ENCODE assay signal across 39 mouse cellular contexts in the genomic region with DNA sequence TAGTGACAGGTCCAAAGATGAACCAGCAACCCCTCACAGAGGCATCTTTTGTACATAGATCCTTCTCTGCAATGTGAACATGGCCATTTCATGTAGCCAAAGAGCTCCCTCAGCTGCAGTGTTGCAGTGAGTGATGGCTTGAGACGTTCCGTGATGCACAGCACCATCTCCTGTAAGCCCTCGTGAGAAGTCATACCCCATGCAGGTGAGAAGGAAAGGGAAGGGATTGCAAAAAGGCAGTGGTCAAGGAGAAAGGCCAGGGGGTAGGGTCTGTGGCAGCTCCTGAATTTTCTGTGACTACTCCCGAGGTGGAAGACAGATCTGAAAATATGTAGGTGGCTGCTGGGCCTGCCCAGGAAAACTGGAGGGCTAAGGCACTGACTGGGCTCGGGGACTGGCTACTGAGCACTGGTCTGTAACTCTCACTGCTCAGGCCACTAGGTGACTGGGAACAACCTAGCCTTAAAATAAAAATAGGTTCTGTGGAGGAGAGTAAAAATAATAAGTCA. TPM values are rescaled to one million over a fixed set of nuclear protein-coding genes. Genes with fewer than 3 reads are reported as not detected.
DNase-seq lines count a peak whose midpoint lies in the region; ATAC-seq and TF ChIP-seq lines count a peak whose summit lies in the region.
"Had no signal": no experiment of that assay in that cellular context is flagged by ENCODE, and none has a peak within 500 bp of the region (broad histone marks: within the 10 kb centered on the region; RNA-seq: fewer than 3 reads in every experiment).

Gene Nepn, plus strand, starts transcription at position 51 of the 509 bp plus-strand sequence.

- no peak for TF ChIP-seq CTCF in heart, postnatal 0 days (IDR thresholded peaks at IDR 0.05; ENCODE audit: low read depth)

- H3K36me3 ChIP-seq in heart, postnatal 0 days (replicated peaks; ENCODE audit: control insufficient read depth, insufficient read depth, low read length): no peaks in the 10 kb centered on the region
- H3K36me3 ChIP-seq in heart, embryonic 11.5 days (ENCODE audit: control insufficient read depth, insufficient read depth, low read length): no peaks in the 10 kb centered on the region
- H3K36me3 ChIP-seq in embryonic facial prominence, embryonic 12.5 days: no peaks in the 10 kb centered on the region
- no peaks in the 10 kb centered on the region for H3K36me3 ChIP-seq in limb, embryonic 13.5 days
- H3K36me3 ChIP-seq: embryonic facial prominence, embryonic 15.5 days; heart, embryonic 12.5 days; hindbrain, embryonic 10.5 days; hindbrain, embryonic 15.5 days; limb, embryonic 15.5 days; liver, embryonic 13.5 days had no signal

- 56% methylated on average over 5 of the region's 5 CpGs for WGBS in heart, postnatal 0 days
- WGBS in heart, embryonic 11.5 days (ENCODE audit: insufficient replicate concordance): 66% methylated on average over 5 of the region's 5 CpGs
- 72% methylated on average over 5 of the region's 5 CpGs for WGBS in embryonic facial prominence, embryonic 12.5 days
- 65% methylated on average over 5 of the region's 5 CpGs for WGBS in limb, embryonic 13.5 days

- H3K27ac ChIP-seq in heart, postnatal 0 days (ENCODE audit: low read depth): peak within 1 kb of the TSS; percentile 73
- no peak within 1 kb of the TSS for H3K27ac ChIP-seq in heart, embryonic 11.5 days (ENCODE audit: low read depth, low read length)
- H3K27ac ChIP-seq in brown adipose tissue, adult 24 weeks (replicated peaks; ENCODE audit: low read depth, low read length): peak within 1 kb of the TSS; percentile 99
- H3K27ac ChIP-seq in embryonic facial prominence, embryonic 12.5 days: no peak within 1 kb of the TSS
- H3K27ac ChIP-seq in limb, embryonic 13.5 days: peak within 1 kb of the TSS; percentile 33
- H3K27ac ChIP-seq: embryonic facial prominence, embryonic 15.5 days; forebrain, embryonic 13.5 days; hindbrain, embryonic 10.5 days; hindbrain, embryonic 15.5 days; limb, embryonic 15.5 days; liver, embryonic 13.5 days; macrophage had no signal

- no peak within 1 kb of the TSS for H3K4me2 ChIP-seq in heart, postnatal 0 days (ENCODE audit: low read depth, low read length)
- H3K4me2 ChIP-seq in heart, embryonic 11.5 days: no peak within 1 kb of the TSS
- H3K4me2 ChIP-seq in embryonic facial prominence, embryonic 12.5 days (replicated peaks): no peak within 1 kb of the TSS
- H3K4me2 ChIP-seq in limb, embryonic 13.5 days (replicated peaks): no peak within 1 kb of the TSS
- H3K4me2 ChIP-seq: embryonic facial prominence, embryonic 15.5 days; forebrain, embryonic 13.5 days; heart, embryonic 12.5 days; hindbrain, embryonic 15.5 days; limb, embryonic 15.5 days; liver, embryonic 13.5 days had no signal

- H3K4me1 ChIP-seq in heart, postnatal 0 days (ENCODE audit: control insufficient read depth, insufficient read depth): no peaks in the 10 kb centered on the region
- H3K4me1 ChIP-seq in heart, embryonic 11.5 days (ENCODE audit: control insufficient read depth, insufficient read depth, low read length): no peaks in the 10 kb centered on the region
- peaks cover 19% of the 10 kb centered on the region; the same call in 1 of the 2 replicates for H3K4me1 ChIP-seq in brown adipose tissue, adult 24 weeks (ENCODE audit: control insufficient read depth, insufficient read depth, insufficient read length, low read length)
- H3K4me1 ChIP-seq in embryonic facial prominence, embryonic 12.5 days: no peaks in the 10 kb centered on the region
- H3K4me1 ChIP-seq in limb, embryonic 13.5 days: 0 out of 2 replicates have a peak, but pooled peaks cover 9% of the 10 kb centered on the region
- H3K4me1 ChIP-seq: embryonic facial prominence, embryonic 15.5 days; forebrain, embryonic 13.5 days; heart, embryonic 12.5 days; hindbrain, embryonic 10.5 days; hindbrain, embryonic 15.5 days; limb, embryonic 15.5 days; liver, embryonic 13.5 days had no signal

- H3K27me3 ChIP-seq in heart, postnatal 0 days (ENCODE audit: control insufficient read depth, insufficient read depth, low read length): no peaks in the 10 kb centered on the region
- H3K27me3 ChIP-seq in heart, embryonic 11.5 days (ENCODE audit: control insufficient read depth, insufficient read depth, low read length): no peaks in the 10 kb centered on the region
- no peaks in the 10 kb centered on the region for H3K27me3 ChIP-seq in embryonic facial prominence, embryonic 12.5 days
- H3K27me3 ChIP-seq in limb, embryonic 13.5 days: no peaks in the 10 kb centered on the region
- H3K27me3 ChIP-seq: embryonic facial prominence, embryonic 15.5 days; forebrain, embryonic 13.5 days; heart, embryonic 12.5 days; hindbrain, embryonic 15.5 days; limb, embryonic 15.5 days had no signal

- no peaks in the 10 kb centered on the region for H3K9me3 ChIP-seq in heart, postnatal 0 days (replicated peaks; ENCODE audit: control insufficient read depth, low read length)
- no peaks in the 10 kb centered on the region for H3K9me3 ChIP-seq in heart, embryonic 11.5 days (replicated peaks; ENCODE audit: control insufficient read depth, low read length)
- no peaks in the 10 kb centered on the region for H3K9me3 ChIP-seq in embryonic facial prominence, embryonic 12.5 days
- H3K9me3 ChIP-seq in limb, embryonic 13.5 days: no peaks in the 10 kb centered on the region
- H3K9me3 ChIP-seq: embryonic facial prominence, embryonic 15.5 days; forebrain, embryonic 13.5 days; heart, embryonic 12.5 days; hindbrain, embryonic 10.5 days; hindbrain, embryonic 15.5 days; limb, embryonic 15.5 days; liver, embryonic 13.5 days had no signal

- no peak within 1 kb of the TSS for H3K9ac ChIP-seq in heart, postnatal 0 days (replicated peaks; ENCODE audit: low read depth, low read length)
- no peak within 1 kb of the TSS for H3K9ac ChIP-seq in heart, embryonic 11.5 days (ENCODE audit: low read depth, low read length)
- H3K9ac ChIP-seq in embryonic facial prominence, embryonic 12.5 days: no peak within 1 kb of the TSS
- H3K9ac ChIP-seq in limb, embryonic 13.5 days: no peak within 1 kb of the TSS
- H3K9ac ChIP-seq: embryonic facial prominence, embryonic 15.5 days; forebrain, embryonic 13.5 days; heart, embryonic 12.5 days; hindbrain, embryonic 15.5 days; limb, embryonic 15.5 days; liver, embryonic 13.5 days had no signal

- intact Hi-C loops in left cerebral cortex, postnatal 25 days (cut with DNase I): loop anchor here (5.0 to 10.0 kb wide), 4 partner anchors 172 to 597 kb away; partner anchors contain the start of gene Vgll2

- no peak for ATAC-seq in heart, postnatal 0 days (ENCODE audit: insufficient read depth, low read depth)
- no peak for ATAC-seq in heart, embryonic 11.5 days (replicated peaks; ENCODE audit: insufficient number of reproducible peaks, low FRiP score, low TSS enrichment)
- ATAC-seq in embryonic facial prominence, embryonic 12.5 days (ENCODE audit: insufficient number of reproducible peaks, insufficient read depth, low FRiP score, low TSS enrichment): 0 out of 2 replicates have a peak, but pooled peaks have one; percentile 15
- ATAC-seq in limb, embryonic 13.5 days (ENCODE audit: low FRiP score, low read depth): no peak
- ATAC-seq: activated CD4-positive, CD25-positive, alpha-beta regulatory T cell, adult 4 months; forebrain, embryonic 13.5 days; inflammation-experienced regulatory T-cells, adult 6 months; lung, postnatal 0 days had no signal

- DNase-seq in heart, postnatal 0 days (ENCODE audit: low spot score): no peak
- no peak for DNase-seq in left cerebral cortex, postnatal 25 days (ENCODE audit: low spot score in 2 of 2)
- no peak for DNase-seq in cerebellum, adult 9-10 months
- DNase-seq: adrenal gland, adult 2 months; adrenal gland, postnatal 36 days; B cell, adult 2 months; cerebellum, adult 8-10 months; gastrocnemius, postnatal 36 days; heart, postnatal 14 days; kidney, adult 11 months; kidney, postnatal 10 days; layer of hippocampus, postnatal 36 days; liver, embryonic 13.5 days; lung, adult 18-20 months; midbrain, embryonic 14.5 days; retina, postnatal 1 day; right cerebral cortex, postnatal 14 days; thymus, adult 18-20 months; thymus, postnatal 36 days had no signal

- H3K4me3 ChIP-seq in heart, postnatal 0 days (ENCODE audit: low read depth, low read length): no peak within 1 kb of the TSS
- no peak within 1 kb of the TSS for H3K4me3 ChIP-seq in heart, embryonic 11.5 days (ENCODE audit: low read depth, low read length)
- H3K4me3 ChIP-seq in brown adipose tissue, adult 24 weeks (ENCODE audit: insufficient read depth, low read depth, low read length): peak within 1 kb of the TSS; percentile 12; the same call in 1 of the 2 replicates
- H3K4me3 ChIP-seq in embryonic facial prominence, embryonic 12.5 days: no peak within 1 kb of the TSS
- no peak within 1 kb of the TSS for H3K4me3 ChIP-seq in limb, embryonic 13.5 days
- H3K4me3 ChIP-seq: embryonic facial prominence, embryonic 15.5 days; forebrain, embryonic 13.5 days; heart, embryonic 12.5 days; hindbrain, embryonic 10.5 days; hindbrain, embryonic 15.5 days; limb, embryonic 15.5 days; liver, embryonic 13.5 days had no signal

- no peak for TF ChIP-seq EP300 in heart, postnatal 0 days (IDR thresholded peaks at IDR 0.05; ENCODE audit: low read depth)

RNA-seq across cellular contexts. Expression of gene Nepn, which starts in this region (rescaled TPM):
- not detected in 2 replicates for total RNA-seq in heart, postnatal 0 days (2014; rRNA removed; ENCODE audit: low replicate concordance)
- polyA plus RNA-seq in heart, postnatal 0 days (2015; fragmentation: Nextera tagmentation; extraction: Ambion mirVana): 0.10 TPM in 1 of 2 replicates, not detected in the other
- polyA plus RNA-seq in heart, embryonic 11.5 days (2014; fragmentation: Nextera tagmentation; extraction: Ambion mirVana): 0.16 TPM in 1 of 2 replicates, not detected in the other
- polyA plus RNA-seq in brown adipose tissue, adult 24 weeks (2012; ENCODE audit: insufficient read depth, insufficient read length, missing spikeins): 1.7 and 16.4 TPM in 2 replicates
- polyA plus RNA-seq in embryonic facial prominence, embryonic 12.5 days (2016; fragmentation: Nextera tagmentation; extraction: Ambion mirVana): 0.14 TPM in 1 of 2 replicates, not detected in the other
- 0.13 TPM in 1 of 2 replicates, not detected in the other for polyA plus RNA-seq in limb, embryonic 13.5 days (2015; fragmentation: Nextera tagmentation; extraction: Ambion mirVana)
- total RNA-seq in left cerebral cortex, postnatal 25 days (2021): not detected
- total RNA-seq: ES-E14; layer of hippocampus, postnatal 36 days; megakaryocyte-erythroid progenitor cell, adult 5-6 weeks; monocyte, adult 5-6 weeks had no signal
- polyA plus RNA-seq: activated CD4-positive, CD25-positive, alpha-beta regulatory T cell, adult 4 months; embryonic facial prominence, embryonic 15.5 days; forebrain, embryonic 13.5 days; heart, embryonic 12.5 days; hindbrain, embryonic 10.5 days; hindbrain, embryonic 15.5 days; inflammation-experienced regulatory T-cells, adult 6 months; large intestine, adult 2 months; limb, embryonic 15.5 days; liver, embryonic 13.5 days; lung, postnatal 0 days; macrophage; midbrain, embryonic 14.5 days; neural tube, embryonic 14.5 days; small intestine, adult 2 months had no signal

Comparison
In these comparisons a context has a peak if more than half of its experiments do, and no peak if none do; other contexts are left out.
1. H3K27ac ChIP-seq: peak in heart, postnatal 0 days (single experiment), brown adipose tissue, adult 24 weeks (single experiment) and limb, embryonic 13.5 days (single experiment); none in heart, embryonic 11.5 days (single experiment) and embryonic facial prominence, embryonic 12.5 days (single experiment).
2. Peak in ATAC-seq in embryonic facial prominence, embryonic 12.5 days; RNA of the gene not detected or under 1 TPM.